Mouse (Mus musculus) neural tube, embryonic 11.5 days (tissue): ENCODE results near the gene Cdc20. TPM values are rescaled to one million over a fixed set of nuclear protein-coding genes. Genes with fewer than 3 reads are reported as not detected.

Source experiments
- ATAC-seq: fragments of 200-750 bp; cut with Nextera tagmentation; 2 replicates; pipeline ENCODE4 v1.8.0; 2017; ENCODE audit warnings: moderate number of reproducible peaks, mild to moderate bottlenecking, moderate TSS enrichment, moderate library complexity; ENCODE audit not compliant: insufficient read depth, low FRiP score, low TSS enrichment
- DNase-seq: peaks from one replicate; pipeline ENCODE4 v3.0.0-alpha.2; 2015; ENCODE audit warnings: low spot score
- H3K27ac ChIP-seq: fragments of 300-500 bp; sonication (generic); 2 replicates; pipeline ENCODE4 v1.5.1; 2014; ENCODE audit warnings: low read depth, mild to moderate bottlenecking, low read length
- H3K27me3 ChIP-seq: fragments of 300-500 bp; sonication (generic); 2 replicates; pipeline ENCODE4 v1.6.1; 2014; ENCODE audit warnings: mild to moderate bottlenecking, low read length, mixed read lengths; ENCODE audit not compliant: control insufficient read depth, insufficient read depth
- H3K36me3 ChIP-seq: fragments of 300-500 bp; sonication (generic); 2 replicates; pipeline ENCODE4 v1.6.1; 2014; ENCODE audit warnings: mild to moderate bottlenecking, low read length, moderate library complexity, mixed read lengths; ENCODE audit not compliant: control insufficient read depth, insufficient read depth
- H3K4me1 ChIP-seq: fragments of 300-500 bp; sonication (generic); 2 replicates; pipeline ENCODE4 v1.6.1; 2014; ENCODE audit warnings: low read length, mixed read lengths; ENCODE audit not compliant: control insufficient read depth, insufficient read depth
- H3K4me2 ChIP-seq: fragments of 300-500 bp; sonication (generic); 2 replicates; pipeline ENCODE4 v1.6.1; 2014; ENCODE audit warnings: low read depth, mild to moderate bottlenecking, moderate library complexity
- H3K4me3 ChIP-seq: fragments of 300-500 bp; sonication (generic); 2 replicates; pipeline ENCODE4 v1.5.1; 2014; ENCODE audit warnings: low read depth, low read length
- H3K9ac ChIP-seq: fragments of 300-500 bp; sonication (generic); 2 replicates; pipeline ENCODE4 v1.6.1; 2014; ENCODE audit warnings: mild to moderate bottlenecking, low read length
- H3K9me3 ChIP-seq: fragments of 300-500 bp; sonication (generic); 2 replicates; pipeline ENCODE4 v1.6.1; 2016; ENCODE audit warnings: low read length; ENCODE audit not compliant: control insufficient read depth
- WGBS: fragments of 180-500 bp; shearing (Covaris S2); extraction: QIAGEN DNeasy Blood & Tissue Kit; methylation state at CpG from one replicate; pipeline ENCODE4 v1.1.7; 2014; 5-methylcytosine and 5-hydroxymethylcytosine counted together
- polyA plus RNA-seq: library from polyadenylated mRNA; unstranded; fragments of >200 nt; fragmentation: Nextera tagmentation; extraction: Ambion mirVana; gene quantifications from 2 replicates; pipeline ENCODE4 v1.2.1, GENCODE M21; 2014

The Cdc20 gene
- polyA plus RNA-seq, 1 experiment from 2014 or later, result 290 TPM

GRCm38 (mm10) chr4:118445781-118446414 is 8.7 kb upstream of the Cdc20 start:
- H3K4me1 ChIP-seq, result peaks cover 10% of the 10 kb centered on the region
- no peak overlapping the region for H3K27ac ChIP-seq
- H3K9me3 ChIP-seq, result no peaks in the 10 kb centered on the region
- peak overlapping the region; percentile 58 for H3K9ac ChIP-seq
- DNase-seq (peak; percentile 51), ATAC-seq (peak; percentile 70)
- H3K4me2 ChIP-seq, result peak overlapping the region; percentile 68
- H3K36me3 ChIP-seq, result no peaks in the 10 kb centered on the region
- H3K27me3 ChIP-seq, result no peaks in the 10 kb centered on the region
- peak overlapping the region; percentile 30 for H3K4me3 ChIP-seq
- 17% methylated on average over 18 of the region's 18 CpGs for WGBS

GRCm38 (mm10) chr4:118445088-118445487 is 7.9 kb upstream of the Cdc20 start:
- Histone ChIP-seq H3K4me1 (peaks cover 10% of the 10 kb centered on the region), H3K36me3 (no peaks in the 10 kb centered on the region), H3K4me2 (no peak overlapping the region), H3K9ac (no peak overlapping the region), H3K27me3 (no peaks in the 10 kb centered on the region), H3K4me3 (no peak overlapping the region), H3K27ac (no peak overlapping the region), H3K9me3 (no peaks in the 10 kb centered on the region)
- WGBS, result 86% methylated on average over 10 of the region's 10 CpGs
- ATAC-seq, result no peak
- DNase-seq, result no peak

GRCm38 (mm10) chr4:118437829-118438253 is 689 bp upstream of the Cdc20 start:
- no peaks in the 10 kb centered on the region for H3K27me3 ChIP-seq
- peak overlapping the region; percentile 77 for H3K9ac ChIP-seq
- WGBS, result 8% methylated on average over 12 of the region's 12 CpGs
- peaks cover 14% of the 10 kb centered on the region for H3K4me1 ChIP-seq
- peak overlapping the region; percentile 70 for H3K4me3 ChIP-seq
- DNase-seq (peak; percentile 41), ATAC-seq (no peak)
- H3K27ac ChIP-seq, result peak overlapping the region; percentile 79
- peaks cover 6% of the 10 kb centered on the region; the same call in 1 of the 2 replicates for H3K36me3 ChIP-seq
- no peaks in the 10 kb centered on the region for H3K9me3 ChIP-seq
- H3K4me2 ChIP-seq, result peak overlapping the region; percentile 88

GRCm38 (mm10) chr4:118432332-118432731 is 4.8 kb downstream of the Cdc20 start:
- Histone ChIP-seq H3K9me3 (no peaks in the 10 kb centered on the region), H3K4me3 (no peak overlapping the region), H3K27ac (no peak overlapping the region), H3K4me1 (peaks cover 18% of the 10 kb centered on the region), H3K9ac (no peak overlapping the region), H3K4me2 (no peak overlapping the region), H3K27me3 (no peaks in the 10 kb centered on the region), H3K36me3 (peaks cover 13% of the 10 kb centered on the region; the same call in 1 of the 2 replicates)
- 78% methylated on average over 8 of the region's 8 CpGs for WGBS
- ATAC-seq, result no peak
- DNase-seq, result no peak

- H3K27ac ChIP-seq, result no peak overlapping the region
- H3K4me1 ChIP-seq, result peaks cover 8% of the 10 kb centered on the region
- 70% methylated on average over 7 of the region's 7 CpGs for WGBS
- ATAC-seq (no peak), DNase-seq (no peak)
- H3K9me3 ChIP-seq, result no peaks in the 10 kb centered on the region
- H3K4me2 ChIP-seq, result no peak overlapping the region; the same call in 1 of the 2 replicates
- H3K4me3 ChIP-seq, result no peak overlapping the region; the same call in 1 of the 2 replicates
- H3K36me3 ChIP-seq, result peaks cover 13% of the 10 kb centered on the region; the same call in 1 of the 2 replicates
- no peak overlapping the region for H3K9ac ChIP-seq
- H3K27me3 ChIP-seq, result no peaks in the 10 kb centered on the region
These were observed 7.8 kb downstream of the Cdc20 start for GRCm38 (mm10) chr4:118429215-118429895.

- WGBS, result 52% methylated on average over 15 of the region's 15 CpGs
- DNase-seq (no peak), ATAC-seq (peak; percentile 28)
- Histone ChIP-seq H3K9ac (peak overlapping the region; percentile 61), H3K27ac (no peak overlapping the region), H3K4me3 (peak overlapping the region; percentile 41), H3K27me3 (no peaks in the 10 kb centered on the region), H3K4me1 (peaks cover 8% of the 10 kb centered on the region), H3K4me2 (peak overlapping the region; percentile 71), H3K9me3 (no peaks in the 10 kb centered on the region), H3K36me3 (peaks cover 13% of the 10 kb centered on the region; the same call in 1 of the 2 replicates)
These were observed 8.5 kb downstream of the Cdc20 start for GRCm38 (mm10) chr4:118428531-118429214.

- Histone ChIP-seq H3K36me3 (peaks cover 8% of the 10 kb centered on the region; the same call in 1 of the 2 replicates), H3K4me1 (peaks cover 8% of the 10 kb centered on the region), H3K27ac (0 out of 2 replicates have a peak within 1 kb of the TSS, but pooled peaks have one; percentile 34), H3K9me3 (no peaks in the 10 kb centered on the region), H3K4me3 (peak within 1 kb of the TSS; percentile 41), H3K4me2 (peak within 1 kb of the TSS; percentile 71), H3K27me3 (no peaks in the 10 kb centered on the region), H3K9ac (peak within 1 kb of the TSS; percentile 61)
- DNase-seq, result peak; percentile 91
- 0% methylated on average over 14 of the region's 31 CpGs for WGBS
- ATAC-seq, result peak; percentile 95
These were observed 9.2 kb downstream of the Cdc20 start, which contains the start of gene Elovl1 for GRCm38 (mm10) chr4:118427768-118428451. Elovl1 (plus strand) TSS chr4:118428093.

GRCm38 (mm10) chr4:118427415-118427767 is 9.8 kb downstream of the Cdc20 start:
- H3K27ac ChIP-seq, result 0 out of 2 replicates have a peak overlapping the region, but pooled peaks have one; percentile 34

More at GRCm38 (mm10) chr4:118427415-118427767, 9.8 kb downstream of the Cdc20 start:
- Histone ChIP-seq H3K4me1 (peaks cover 8% of the 10 kb centered on the region), H3K27me3 (no peaks in the 10 kb centered on the region), H3K9me3 (no peaks in the 10 kb centered on the region), H3K36me3 (peaks cover 8% of the 10 kb centered on the region; the same call in 1 of the 2 replicates), H3K9ac (peak overlapping the region; percentile 61), H3K4me3 (peak overlapping the region; percentile 41), H3K4me2 (peak overlapping the region; percentile 71)
- ATAC-seq, result peak; percentile 25; the same call in 1 of the 2 replicates
- WGBS, result 4% methylated on average over 5 of the region's 5 CpGs
- DNase-seq, result no peak
